Mouse (Mus musculus) MEL (cell line): Measurements from ENCODE around the gene Gen1. TPM values are rescaled to one million over a fixed set of nuclear protein-coding genes. Genes with fewer than 3 reads are reported as not detected.

Source experiments
- DNase-seq: peaks from one replicate; pipeline ENCODE4 v3.0.0; 2011; ENCODE audit warnings: low read depth, low spot score
- H3K27ac ChIP-seq: 2 replicates; pipeline ENCODE4 v1.5.1; 2012; ENCODE audit warnings: low read depth, mild to moderate bottlenecking, control low read depth, low read length, moderate library complexity; ENCODE audit not compliant: control insufficient read depth
- H3K27me3 ChIP-seq, 2 experiments: fragments of 150-350 bp in 1 of 2; sonication (generic) in 1 of 2; 2 replicates each; pipeline ENCODE4 v1.6.1; 2012; ENCODE audit warnings: low read length in 2 of 2, mild to moderate bottlenecking in 2 of 2, improper control_type of control experiment in 1 of 2, moderate library complexity in 1 of 2; ENCODE audit not compliant: insufficient read depth in 2 of 2, control insufficient read depth in 1 of 2
- H3K36me3 ChIP-seq, 2 experiments: 2 replicates each; pipeline ENCODE4 v1.6.1; 2012 to 2014; ENCODE audit warnings: low read length in 2 of 2, improper control_type of control experiment in 1 of 2, inconsistent platforms in 1 of 2, mild to moderate bottlenecking in 1 of 2; ENCODE audit not compliant: insufficient read depth in 2 of 2, control insufficient read depth in 1 of 2
- H3K4me1 ChIP-seq, 2 experiments: fragments of 150-350 bp in 1 of 2; sonication (generic) in 1 of 2; 2 replicates each; pipeline ENCODE4 v1.6.1; 2012; ENCODE audit warnings: low read length in 2 of 2, improper control_type of control experiment in 1 of 2, mild to moderate bottlenecking in 1 of 2; ENCODE audit not compliant: insufficient read depth in 2 of 2, control insufficient read depth in 1 of 2
- H3K4me3 ChIP-seq, 2 experiments: fragments of 150-350 bp in 1 of 2; sonication (generic) in 1 of 2; 2 replicates each; pipeline ENCODE4 v1.5.1; 2012; ENCODE audit warnings: low read depth in 2 of 2, low read length in 2 of 2, mild to moderate bottlenecking in 2 of 2, moderate library complexity in 2 of 2, control low read depth in 1 of 2, improper control_type of control experiment in 1 of 2; ENCODE audit not compliant: control insufficient read depth in 1 of 2, insufficient read depth in 1 of 2
- H3K79me2 ChIP-seq: 2 replicates; pipeline ENCODE4 v1.6.1; 2012; ENCODE audit warnings: mild to moderate bottlenecking, low read length, moderate library complexity; ENCODE audit not compliant: control insufficient read depth, poor library complexity, insufficient read depth
- H3K9ac ChIP-seq: 2 replicates; pipeline ENCODE4 v1.6.1; 2012; ENCODE audit warnings: low read depth, mild to moderate bottlenecking, control low read depth, low read length, moderate library complexity; ENCODE audit not compliant: control insufficient read depth, poor library complexity, severe bottlenecking
- H3K9me3 ChIP-seq: fragments of 150-350 bp; sonication (generic); replicated peaks from 2 replicates; pipeline ENCODE4 v1.6.1; 2012; ENCODE audit warnings: mild to moderate bottlenecking, low read length, improper control_type of control experiment, moderate library complexity; ENCODE audit not compliant: insufficient read depth
- CHD2 ChIP-seq: IDR thresholded peaks from 2 replicates; pipeline ENCODE4 v1.6.1; 2011; ENCODE audit warnings: low read length, improper control_type of control experiment
- CTCF ChIP-seq, 3 experiments: IDR thresholded peaks in 2 of 3; conservative IDR thresholded peaks in 1 of 3; 2 replicates each; pipeline ENCODE4 v1.5.1; 2011 to 2012; ENCODE audit warnings: low read length in 3 of 3, low read depth in 2 of 3, mild to moderate bottlenecking in 2 of 3, improper control_type of control experiment in 1 of 3, inconsistent platforms in 1 of 3, mixed read lengths in 1 of 3, moderate library complexity in 1 of 3; ENCODE audit not compliant: control insufficient read depth in 1 of 3, insufficient read depth in 1 of 3, poor library complexity in 1 of 3, severe bottlenecking in 1 of 3
- E2F4 ChIP-seq: IDR thresholded peaks from 2 replicates; pipeline ENCODE4 v1.6.1; 2011; ENCODE audit warnings: low read depth, low read length, improper control_type of control experiment, borderline replicate concordance
- ELF1 ChIP-seq: IDR thresholded peaks from 2 replicates; pipeline ENCODE4 v1.6.1; 2014; ENCODE audit warnings: low read depth, mild to moderate bottlenecking, inconsistent platforms, low read length, improper control_type of control experiment, moderate library complexity
- EP300 ChIP-seq, 2 experiments: IDR thresholded peaks; 2 replicates each; pipeline ENCODE4 v1.6.1; 2011; ENCODE audit warnings: improper control_type of control experiment in 2 of 2, low read length in 2 of 2, low read depth in 1 of 2, mild to moderate bottlenecking in 1 of 2
- ETS1 ChIP-seq: IDR thresholded peaks from 2 replicates; pipeline ENCODE4 v1.6.1; 2012; ENCODE audit warnings: low read depth, mild to moderate bottlenecking, inconsistent platforms, low read length, improper control_type of control experiment, moderate library complexity
- GABPA ChIP-seq: IDR thresholded peaks from 2 replicates; pipeline ENCODE4 v1.6.1; 2012; ENCODE audit warnings: low read depth, mild to moderate bottlenecking, inconsistent platforms, low read length, improper control_type of control experiment, moderate library complexity
- GATA1 ChIP-seq: IDR thresholded peaks from 2 replicates; pipeline ENCODE4 v1.6.1; 2011; ENCODE audit warnings: low read depth, low read length, improper control_type of control experiment
- HCFC1 ChIP-seq: IDR thresholded peaks from 2 replicates; pipeline ENCODE4 v1.6.1; 2012; ENCODE audit warnings: low read depth, mild to moderate bottlenecking, inconsistent platforms, low read length, improper control_type of control experiment, moderate library complexity
- MAX ChIP-seq: IDR thresholded peaks from 2 replicates; pipeline ENCODE4 v1.6.1; 2011; ENCODE audit warnings: low read length, improper control_type of control experiment
- MAZ ChIP-seq: IDR thresholded peaks from 2 replicates; pipeline ENCODE4 v1.6.1; 2012; ENCODE audit warnings: low read depth, mild to moderate bottlenecking, inconsistent platforms, low read length, improper control_type of control experiment
- MEF2A ChIP-seq: IDR thresholded peaks from 2 replicates; pipeline ENCODE4 v1.6.1; 2014; ENCODE audit warnings: low read depth, mild to moderate bottlenecking, inconsistent platforms, low read length, improper control_type of control experiment; ENCODE audit not compliant: poor library complexity, insufficient replicate concordance, severe bottlenecking; ENCODE audit errors: extremely low read depth
- MYB ChIP-seq: IDR thresholded peaks from 2 replicates; pipeline ENCODE4 v1.6.1; 2011; ENCODE audit warnings: mild to moderate bottlenecking, low read depth, low read length, improper control_type of control experiment
- MYC ChIP-seq: IDR thresholded peaks from 2 replicates; pipeline ENCODE4 v1.6.1; 2011; ENCODE audit warnings: low read depth, mild to moderate bottlenecking, low read length, improper control_type of control experiment, moderate library complexity
- NELFE ChIP-seq: IDR thresholded peaks from 2 replicates; pipeline ENCODE4 v1.6.1; 2011; ENCODE audit warnings: low read depth, low read length, improper control_type of control experiment
- NRF1 ChIP-seq: IDR thresholded peaks from 2 replicates; pipeline ENCODE4 v1.6.1; 2014; ENCODE audit warnings: low read depth, mild to moderate bottlenecking, inconsistent platforms, low read length, improper control_type of control experiment, moderate library complexity; ENCODE audit not compliant: poor library complexity, insufficient read depth, severe bottlenecking
- POLR2AphosphoS2 ChIP-seq: IDR thresholded peaks from 2 replicates; pipeline ENCODE4 v1.6.1; 2011; ENCODE audit warnings: low read length, improper control_type of control experiment
- POLR2AphosphoS5 ChIP-seq: IDR thresholded peaks from 2 replicates; pipeline ENCODE4 v1.6.1; 2012; ENCODE audit warnings: low read depth, borderline replicate concordance, mild to moderate bottlenecking, inconsistent platforms, low read length, moderate library complexity, mixed read lengths
- RAD21 ChIP-seq: IDR thresholded peaks from 2 replicates; pipeline ENCODE4 v1.6.1; 2011; ENCODE audit warnings: mild to moderate bottlenecking, low read depth, low read length, improper control_type of control experiment
- TBP ChIP-seq: IDR thresholded peaks from 2 replicates; pipeline ENCODE4 v1.8.0; 2011; ENCODE audit warnings: low read depth, low read length, improper control_type of control experiment
- ZC3H11A ChIP-seq: IDR thresholded peaks from 2 replicates; pipeline ENCODE4 v1.6.1; 2012; ENCODE audit warnings: low read depth, mild to moderate bottlenecking, inconsistent platforms, low read length, improper control_type of control experiment
- ZKSCAN1 ChIP-seq: IDR thresholded peaks from 2 replicates; pipeline ENCODE4 v1.6.1; 2012; ENCODE audit warnings: low read depth, mild to moderate bottlenecking, inconsistent platforms, low read length, improper control_type of control experiment, moderate library complexity
- ZMIZ1 ChIP-seq: IDR thresholded peaks from 2 replicates; pipeline ENCODE4 v1.6.1; 2012; ENCODE audit warnings: low read depth, mild to moderate bottlenecking, inconsistent platforms, low read length, improper control_type of control experiment, moderate library complexity
- ZNF384 ChIP-seq: IDR thresholded peaks from 2 replicates; pipeline ENCODE4 v1.6.1; 2012; ENCODE audit warnings: low read depth, mild to moderate bottlenecking, inconsistent platforms, low read length, improper control_type of control experiment
- polyA plus RNA-seq, 2 experiments: library from polyadenylated mRNA; stranded (reverse) in 1 of 2; unstranded in 1 of 2; fragments of >175 nt in 1 of 2; fragments of >200 nt in 1 of 2; gene quantifications; 2 replicates each; pipeline versions ENCODE4 v1.2.1 to v1.2.4; 2012; ENCODE audit warnings: low replicate concordance in 2 of 2, low read depth in 1 of 2; ENCODE audit not compliant: insufficient read length in 2 of 2, insufficient read depth in 1 of 2, missing spikeins in 1 of 2
- total RNA-seq: library from RNA; depleted of rRNA; stranded (reverse); fragments of 300-350 nt; gene quantifications from 2 replicates; pipeline ENCODE4 v1.2.3, GENCODE M21; 2012

Gen1 gene
- total and polyA plus RNA-seq, 3 experiments, result 10.7 to 15.0 TPM; not detected in 1

- Histone ChIP-seq H3K27ac (no peak overlapping the region), H3K4me1 (no peaks in the 10 kb centered on the region), H3K9me3 (no peaks in the 10 kb centered on the region), H3K27me3 (peaks cover 0 to 1% of the 10 kb centered on the region in 2 experiments; a peak in 1 of 4 replicates), H3K36me3 (no peaks in the 10 kb centered on the region), H3K79me2 (no peaks in the 10 kb centered on the region), H3K9ac (no peak overlapping the region), H3K4me3 (no peak overlapping the region)
- TF ChIP-seq HCFC1, result no peak
- TF ChIP-seq MYB, result no peak
- no peak for TF ChIP-seq MAZ
- no peak for TF ChIP-seq ZKSCAN1
- no peak for TF ChIP-seq ZC3H11A
- no peak for TF ChIP-seq EP300 (IDR thresholded peaks at IDR 0.05; ENCODE audit: low read depth in 1 of 2, low read length in 2 of 2)
- TF ChIP-seq ELF1, result no peak
- DNase-seq, result no peak
Measured at GRCm38 (mm10) chr12:11212881-11213280, 52.7 kb downstream of the Gen1 start.

DNA sequence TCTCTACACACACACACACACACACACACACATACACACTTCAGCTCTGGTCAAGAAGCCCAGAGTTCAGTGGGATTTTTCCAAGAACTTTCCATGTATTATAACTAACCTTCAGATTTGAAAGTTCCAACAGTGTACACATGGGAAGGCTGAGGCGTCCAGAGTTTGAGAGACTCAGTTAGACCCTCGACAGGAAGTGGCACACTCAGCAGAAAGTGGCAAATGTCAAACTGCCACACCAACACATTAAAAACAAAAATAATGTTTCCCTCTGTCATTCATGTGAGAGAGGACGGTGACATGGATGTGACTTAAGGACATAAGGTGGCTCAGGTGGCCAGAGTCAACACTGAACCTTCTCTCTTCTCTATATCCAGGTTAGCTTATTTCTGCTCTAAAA, 55.2 kb downstream of the Gen1 start:
- Histone ChIP-seq H3K9ac (no peak overlapping the region), H3K79me2 (no peaks in the 10 kb centered on the region)
- DNase-seq, result no peak

GRCm38 (mm10) chr12:11209636-11210035, 56.0 kb downstream of the Gen1 start:
- no peaks in the 10 kb centered on the region for H3K79me2 ChIP-seq
- no peak overlapping the region for H3K9ac ChIP-seq
- no peak overlapping the region for H3K27ac ChIP-seq
- no peaks in the 10 kb centered on the region for H3K9me3 ChIP-seq
- TF ChIP-seq ETS1, result no peak
- TF ChIP-seq ZMIZ1, result no peak
- no peak for TF ChIP-seq RAD21
- TF ChIP-seq E2F4, result no peak
- no peak for TF ChIP-seq POLR2AphosphoS2
- no peak for TF ChIP-seq ZC3H11A
- TF ChIP-seq ZKSCAN1, result no peak
- TF ChIP-seq TBP, result no peak
- TF ChIP-seq NELFE, result no peak
- TF ChIP-seq NRF1, result no peak
- no peak overlapping the region for H3K4me3 ChIP-seq
- no peaks in the 10 kb centered on the region for H3K36me3 ChIP-seq
- H3K27me3 ChIP-seq, result peaks cover 0 to 1% of the 10 kb centered on the region in 2 experiments; a peak in 1 of 4 replicates
- no peak for DNase-seq
- no peaks in the 10 kb centered on the region for H3K4me1 ChIP-seq

More for the DNA sequence above, 55.2 kb downstream of the Gen1 start:
- Histone ChIP-seq H3K4me1 (no peaks in the 10 kb centered on the region), H3K27me3 (peaks cover 0 to 1% of the 10 kb centered on the region in 2 experiments; a peak in 1 of 4 replicates), H3K36me3 (no peaks in the 10 kb centered on the region), H3K27ac (no peak overlapping the region), H3K9me3 (no peaks in the 10 kb centered on the region)
- no peak for TF ChIP-seq GATA1
- TF ChIP-seq CTCF (IDR thresholded peaks at IDR 0.05 in 2 of 3, conservative IDR thresholded peaks at IDR 0.05 in 1 of 3; ENCODE audit: control insufficient read depth in 1 of 3, insufficient read depth in 1 of 3, low read depth in 2 of 3, low read length in 3 of 3, poor library complexity in 1 of 3, severe bottlenecking in 1 of 3), result no peak
- no peak for TF ChIP-seq ZNF384
- TF ChIP-seq RAD21, result no peak
- no peak for TF ChIP-seq POLR2AphosphoS5
- no peak for TF ChIP-seq MAX
- TF ChIP-seq MYC, result no peak
- no peak for TF ChIP-seq CHD2
- no peak for TF ChIP-seq GABPA
- no peak for TF ChIP-seq MEF2A
- TF ChIP-seq ELF1, result no peak
- TF ChIP-seq NELFE, result no peak
- TF ChIP-seq, all 39 proteins: peak for 0
- H3K4me3 ChIP-seq, result no peak overlapping the region
